Mouse (Mus musculus) MEL (cell line): ENCODE results near the gene Helz2.

ENCODE experiments used
- CHD2 ChIP-seq: IDR thresholded peaks from 2 replicates; pipeline ENCODE4 v1.6.1; 2011; ENCODE audit warnings: low read length, improper control_type of control experiment
- ELF1 ChIP-seq: IDR thresholded peaks from 2 replicates; pipeline ENCODE4 v1.6.1; 2014; ENCODE audit warnings: low read depth, mild to moderate bottlenecking, inconsistent platforms, low read length, improper control_type of control experiment, moderate library complexity
- EP300 ChIP-seq, 2 experiments: IDR thresholded peaks; 2 replicates each; pipeline ENCODE4 v1.6.1; 2011; ENCODE audit warnings: improper control_type of control experiment in 2 of 2, low read length in 2 of 2, low read depth in 1 of 2, mild to moderate bottlenecking in 1 of 2
- MAX ChIP-seq: IDR thresholded peaks from 2 replicates; pipeline ENCODE4 v1.6.1; 2011; ENCODE audit warnings: low read length, improper control_type of control experiment
- MYC ChIP-seq: IDR thresholded peaks from 2 replicates; pipeline ENCODE4 v1.6.1; 2011; ENCODE audit warnings: low read depth, mild to moderate bottlenecking, low read length, improper control_type of control experiment, moderate library complexity
- ZKSCAN1 ChIP-seq: IDR thresholded peaks from 2 replicates; pipeline ENCODE4 v1.6.1; 2012; ENCODE audit warnings: low read depth, mild to moderate bottlenecking, inconsistent platforms, low read length, improper control_type of control experiment, moderate library complexity

GRCm38 (mm10) chr2:181219538-181220216 lies 22.1 kb downstream of the Helz2 start, which contains the start of gene Fndc11:
- TF ChIP-seq ELF1 (no peak), EP300 (IDR thresholded peaks at IDR 0.05; ENCODE audit: low read depth in 1 of 2, low read length in 2 of 2) (no peak), MYC (no peak), ZKSCAN1 (no peak), MAX (no peak), CHD2 (no peak)
